ENCODE assay signal across 28 mouse cellular contexts in genomic region chr5:13987123-13987522, GRCm38 (mm10). TPM values are rescaled to one million over a fixed set of nuclear protein-coding genes. Genes with fewer than 3 reads are reported as not detected.
DNase-seq lines count a peak whose midpoint lies in the region; ATAC-seq and TF ChIP-seq lines count a peak whose summit lies in the region.
"Had no signal": no experiment of that assay in that cellular context is flagged by ENCODE, and none has a peak within 500 bp of the region (broad histone marks: within the 10 kb centered on the region; RNA-seq: fewer than 3 reads in every experiment).

No protein-coding gene starts in this region.

- DNase-seq in lung, embryonic 14.5 days: no peak
- DNase-seq in lung, postnatal 0 days (ENCODE audit: low spot score): no peak
- peak; percentile 73 for DNase-seq in 3T3-L1 (ENCODE audit: low read depth, low spot score)
- peak; percentile 43 for DNase-seq in Muller cell, postnatal 12 days (ENCODE audit: inconsistent ontology term)
- DNase-seq in left cerebral cortex, adult 18-20 months (ENCODE audit: low spot score in 2 of 2): no peak
- DNase-seq in cerebellum, adult 9-10 months: no peak
- DNase-seq in spleen, postnatal 14 days (ENCODE audit: low spot score in 2 of 2): no peak
- DNase-seq: adrenal gland, postnatal 10 days; adrenal gland, postnatal 36 days; cerebellum, adult 11 months; cerebellum, adult 2 months; cerebellum, postnatal 10 days; forebrain, postnatal 0 days; gastrocnemius, adult 2 months; gastrocnemius, postnatal 25 days; heart, adult 18-20 months; heart, postnatal 14 days; heart, postnatal 4 days had no signal

- no peaks in the 10 kb centered on the region for H3K27me3 ChIP-seq in lung, embryonic 14.5 days (ENCODE audit: insufficient read depth, low read length)
- no peaks in the 10 kb centered on the region for H3K27me3 ChIP-seq in lung, postnatal 0 days (replicated peaks; ENCODE audit: insufficient read depth, low read length)
- no peaks in the 10 kb centered on the region for H3K27me3 ChIP-seq in C2C12 (ENCODE audit: control insufficient read depth, insufficient read depth, insufficient read length)
- H3K27me3 ChIP-seq: CH12.LX; heart, embryonic 12.5 days; heart, embryonic 15.5 days; Patski had no signal

- no peaks in the 10 kb centered on the region for H3K36me3 ChIP-seq in lung, embryonic 14.5 days (ENCODE audit: insufficient read depth)
- H3K36me3 ChIP-seq in lung, postnatal 0 days (ENCODE audit: insufficient read depth, low read length): no peaks in the 10 kb centered on the region
- H3K36me3 ChIP-seq in C2C12 (ENCODE audit: control insufficient read depth, insufficient read depth): no peaks in the 10 kb centered on the region
- H3K36me3 ChIP-seq: heart, embryonic 12.5 days; heart, embryonic 15.5 days had no signal

- 42% methylated on average over 1 of the region's 1 CpGs for WGBS in lung, embryonic 14.5 days
- 21% methylated on average over 1 of the region's 1 CpGs for WGBS in lung, postnatal 0 days

- H3K9ac ChIP-seq in lung, embryonic 14.5 days: no peak overlapping the region
- H3K9ac ChIP-seq in lung, postnatal 0 days (replicated peaks; ENCODE audit: low read depth): no peak overlapping the region
- H3K9ac ChIP-seq: forebrain, postnatal 0 days; heart, embryonic 12.5 days; heart, embryonic 15.5 days; hindbrain, embryonic 14.5 days had no signal

- H3K9me3 ChIP-seq in lung, embryonic 14.5 days (ENCODE audit: low read depth, low read length): no peaks in the 10 kb centered on the region
- no peaks in the 10 kb centered on the region for H3K9me3 ChIP-seq in lung, postnatal 0 days (ENCODE audit: low read length)
- H3K9me3 ChIP-seq: heart, embryonic 12.5 days; heart, embryonic 15.5 days had no signal

- H3K4me1 ChIP-seq in lung, embryonic 14.5 days (ENCODE audit: insufficient read depth): peaks cover 9% of the 10 kb centered on the region
- peaks cover 13% of the 10 kb centered on the region; the same call in 1 of the 2 replicates for H3K4me1 ChIP-seq in lung, postnatal 0 days (ENCODE audit: insufficient read depth, low read depth, low read length)

- no peak overlapping the region for H3ac ChIP-seq in C2C12 (ENCODE audit: control insufficient read depth, insufficient read length, low read depth)

- no peak overlapping the region for H3K4me2 ChIP-seq in lung, embryonic 14.5 days
- no peak overlapping the region for H3K4me2 ChIP-seq in lung, postnatal 0 days (replicated peaks; ENCODE audit: low read depth, low read length)
- H3K4me2 ChIP-seq: heart, embryonic 12.5 days; heart, embryonic 15.5 days; hindbrain, embryonic 14.5 days had no signal

- H3K79me3 ChIP-seq in C2C12 (ENCODE audit: low read depth): no peaks in the 10 kb centered on the region

- ATAC-seq in lung, embryonic 14.5 days (ENCODE audit: insufficient read depth): no peak
- no peak for ATAC-seq in lung, postnatal 0 days
- ATAC-seq: forebrain, embryonic 14.5 days; forebrain, postnatal 0 days; hindbrain, postnatal 0 days; inflammation-experienced regulatory T-cells, adult 6 months; intestine, embryonic 16.5 days; Patski had no signal

- TF ChIP-seq EP300 in lung, postnatal 0 days (IDR thresholded peaks at IDR 0.05): no peak

- H3K79me2 ChIP-seq in C2C12 (ENCODE audit: control insufficient read depth, insufficient read depth): no peaks in the 10 kb centered on the region

- H3K27ac ChIP-seq in lung, embryonic 14.5 days (ENCODE audit: low read depth): 0 out of 2 replicates have a peak overlapping the region, but pooled peaks have one; percentile 30
- H3K27ac ChIP-seq in lung, postnatal 0 days (ENCODE audit: low read length): no peak overlapping the region
- H3K27ac ChIP-seq: gastrocnemius, adult 2 months; heart, embryonic 15.5 days; hindbrain, embryonic 14.5 days; hindbrain, postnatal 0 days had no signal

- no peak for TF ChIP-seq CTCF in lung, embryonic 14.5 days (IDR thresholded peaks at IDR 0.05; ENCODE audit: low read depth)
- no peak for TF ChIP-seq CTCF in lung, postnatal 0 days (IDR thresholded peaks at IDR 0.05)
- no peak for TF ChIP-seq CTCF in C2C12 (IDR thresholded peaks at IDR 0.05; ENCODE audit: control insufficient read depth, insufficient read depth, insufficient read length)

- no peak overlapping the region for H3K4me3 ChIP-seq in lung, embryonic 14.5 days (ENCODE audit: low read depth, low read length)
- no peak overlapping the region for H3K4me3 ChIP-seq in lung, postnatal 0 days (ENCODE audit: low read depth, low read length)
- no peak overlapping the region for H3K4me3 ChIP-seq in C2C12 (ENCODE audit: insufficient read depth, poor library complexity, severe bottlenecking)
- H3K4me3 ChIP-seq: gastrocnemius, adult 2 months; heart, embryonic 12.5 days; heart, embryonic 15.5 days had no signal

TF ChIP-seq in C2C12, 6 proteins besides CTCF, POLR2A, EP300 and RAD21:
- TF ChIP-seq CEBPB (IDR thresholded peaks at IDR 0.05; ENCODE audit: low read depth): peak; percentile 32
- no peak for TF ChIP-seq MAX (IDR thresholded peaks at IDR 0.05)
- peak; percentile 31 for TF ChIP-seq FOSL1 (IDR thresholded peaks at IDR 0.05; ENCODE audit: insufficient read depth, low read length, poor library complexity, severe bottlenecking)
- TF ChIP-seq MYOD1 (IDR thresholded peaks at IDR 0.05; ENCODE audit: control insufficient read depth, insufficient read length, low read depth): no peak

RNA-seq across cellular contexts. Expression of gene Sema3e, which starts 38.0 kb away (rescaled TPM):
- polyA plus RNA-seq in lung, embryonic 14.5 days (2014; fragmentation: Nextera tagmentation; extraction: Ambion mirVana): 18.7 and 21.4 TPM in 2 replicates
- 18.9 and 29.8 TPM in 2 replicates for polyA plus RNA-seq in lung, postnatal 0 days (2015; fragmentation: Nextera tagmentation; extraction: Ambion mirVana)
- polyA plus RNA-seq in C2C12 (2012; fragmentation: generic; extraction: Trizol): 10.6 TPM
- total RNA-seq in left cerebral cortex, adult 18-20 months (2021): 10 to 100 TPM; 12.1 to 13.8 TPM
- total RNA-seq: CH12.LX had no signal

Comparison
In these comparisons a context has a peak if more than half of its experiments do, and no peak if none do; other contexts are left out.
1. DNase-seq: peak in 3T3-L1 (single experiment) and Muller cell, postnatal 12 days (single experiment); none in lung, embryonic 14.5 days (single experiment), lung, postnatal 0 days (single experiment), left cerebral cortex, adult 18-20 months (0 of 2), cerebellum, adult 9-10 months (single experiment) and spleen, postnatal 14 days (0 of 2).